ENCODE assay signal across 22 mouse cellular contexts in genomic region chr9:99175774-99176173, GRCm38 (mm10). TPM values are rescaled to one million over a fixed set of nuclear protein-coding genes. Genes with fewer than 3 reads are reported as not detected.
DNase-seq lines count a peak whose midpoint lies in the region; ATAC-seq lines count a peak whose summit lies in the region.
"Had no signal": no experiment of that assay in that cellular context is flagged by ENCODE, and none has a peak within 500 bp of the region (broad histone marks: within the 10 kb centered on the region; RNA-seq: fewer than 3 reads in every experiment).

No protein-coding gene starts in this region.

- 90% methylated on average over 6 of the region's 6 CpGs for WGBS in midbrain, embryonic 16.5 days
- WGBS in intestine, embryonic 15.5 days: 77% methylated on average over 6 of the region's 6 CpGs

- H3K4me1 ChIP-seq in midbrain, embryonic 16.5 days (ENCODE audit: control insufficient read depth, insufficient read depth, low read length): peaks cover 2% of the 10 kb centered on the region; the same call in 1 of the 2 replicates
- no peaks in the 10 kb centered on the region for H3K4me1 ChIP-seq in intestine, embryonic 15.5 days (replicated peaks)

- H3K9me3 ChIP-seq in midbrain, embryonic 16.5 days (replicated peaks; ENCODE audit: control insufficient read depth, low read length, poor library complexity, severe bottlenecking): no peaks in the 10 kb centered on the region
- no peaks in the 10 kb centered on the region for H3K9me3 ChIP-seq in intestine, embryonic 15.5 days
- H3K9me3 ChIP-seq: G1E had no signal

- H3K27ac ChIP-seq in midbrain, embryonic 16.5 days (ENCODE audit: low read length): no peak overlapping the region
- H3K27ac ChIP-seq in intestine, embryonic 15.5 days: no peak overlapping the region

- ATAC-seq in granulocyte monocyte progenitor cell, adult 5-6 weeks (replicated peaks; ENCODE audit: poor library complexity, severe bottlenecking): peak; percentile 35; the same call in 1 of the 2 replicates
- ATAC-seq in megakaryocyte, adult 5-6 weeks (ENCODE audit: poor library complexity, severe bottlenecking): peak; percentile 58
- ATAC-seq in midbrain, embryonic 16.5 days: no peak
- ATAC-seq in intestine, embryonic 15.5 days: no peak
- ATAC-seq: activated CD4-positive, CD25-positive, alpha-beta regulatory T cell, adult 4 months; CD4-positive, CD25-positive, alpha-beta regulatory T cell, adult 4 months; Patski had no signal

- peak; percentile 68 for DNase-seq in 416B (ENCODE audit: low read depth)
- no peak for DNase-seq in lung, postnatal 14 days
- DNase-seq: adrenal gland, adult 2 months; adrenal gland, adult 8-10 months; adrenal gland, postnatal 10 days; adrenal gland, postnatal 14 days; adrenal gland, postnatal 25 days; adrenal gland, postnatal 36 days; B cell, adult 2 months; cerebellum, adult 11 months; cerebellum, adult 11-12 months; cerebellum, adult 18-20 months; cerebellum, adult 2 months had no signal

- no peak overlapping the region for H3K4me2 ChIP-seq in midbrain, embryonic 16.5 days (ENCODE audit: low read length)
- no peak overlapping the region for H3K4me2 ChIP-seq in intestine, embryonic 15.5 days (replicated peaks)

- H3K27me3 ChIP-seq in midbrain, embryonic 16.5 days (ENCODE audit: control insufficient read depth, insufficient read depth, low read depth, low read length): no peaks in the 10 kb centered on the region
- H3K27me3 ChIP-seq in intestine, embryonic 15.5 days (replicated peaks): no peaks in the 10 kb centered on the region
- H3K27me3 ChIP-seq: CH12.LX, Patski had no signal

- no peaks in the 10 kb centered on the region for H3K36me3 ChIP-seq in midbrain, embryonic 16.5 days (ENCODE audit: control insufficient read depth, insufficient read depth, low read length)
- H3K36me3 ChIP-seq in intestine, embryonic 15.5 days: no peaks in the 10 kb centered on the region
- H3K36me3 ChIP-seq: G1E had no signal

- H3K9ac ChIP-seq in midbrain, embryonic 16.5 days (ENCODE audit: low read depth, low read length): no peak overlapping the region
- H3K9ac ChIP-seq in intestine, embryonic 15.5 days: no peak overlapping the region

- no peak overlapping the region for H3K4me3 ChIP-seq in midbrain, embryonic 16.5 days (ENCODE audit: low read depth, low read length)
- no peak overlapping the region for H3K4me3 ChIP-seq in intestine, embryonic 15.5 days (replicated peaks)

RNA-seq across cellular contexts. Expression of gene Pik3cb, which starts 35.4 kb away (rescaled TPM):
- total RNA-seq in granulocyte monocyte progenitor cell, adult 5-6 weeks (2014; fragmentation: Nextera tagmentation): 9.9 and 10.5 TPM in 2 replicates
- 4.6 and 5.6 TPM in 2 replicates for total RNA-seq in granulocyte monocyte progenitor cell, adult 5-6 weeks (2017)
- total RNA-seq in megakaryocyte, adult 5-6 weeks (2015): 18.9 and 19.9 TPM in 2 replicates
- total RNA-seq in megakaryocyte, adult 5-6 weeks (2017): 8.2 and 10.0 TPM in 2 replicates
- 2.3 and 3.4 TPM in 2 replicates for polyA plus RNA-seq in midbrain, embryonic 16.5 days (2015; fragmentation: Nextera tagmentation; extraction: Ambion mirVana)
- 1.1 and 1.4 TPM in 2 replicates for polyA plus RNA-seq in intestine, embryonic 15.5 days (2015; fragmentation: Nextera tagmentation; extraction: Ambion mirVana)

Comparison
In these comparisons a context has a peak if more than half of its experiments do, and no peak if none do; other contexts are left out.
1. ATAC-seq: peak in granulocyte monocyte progenitor cell, adult 5-6 weeks (single experiment) and megakaryocyte, adult 5-6 weeks (single experiment); none in midbrain, embryonic 16.5 days (single experiment) and intestine, embryonic 15.5 days (single experiment).